Mouse (Mus musculus) kidney, postnatal 4 days (tissue): ENCODE data around the gene Pik3c2g.

Experiments
- DNase-seq, 2 experiments: peaks; one replicate each; pipeline ENCODE4 v3.0.0; 2021; ENCODE audit warnings: mixed read lengths in 2 of 2

Gene Pik3c2g

DNA sequence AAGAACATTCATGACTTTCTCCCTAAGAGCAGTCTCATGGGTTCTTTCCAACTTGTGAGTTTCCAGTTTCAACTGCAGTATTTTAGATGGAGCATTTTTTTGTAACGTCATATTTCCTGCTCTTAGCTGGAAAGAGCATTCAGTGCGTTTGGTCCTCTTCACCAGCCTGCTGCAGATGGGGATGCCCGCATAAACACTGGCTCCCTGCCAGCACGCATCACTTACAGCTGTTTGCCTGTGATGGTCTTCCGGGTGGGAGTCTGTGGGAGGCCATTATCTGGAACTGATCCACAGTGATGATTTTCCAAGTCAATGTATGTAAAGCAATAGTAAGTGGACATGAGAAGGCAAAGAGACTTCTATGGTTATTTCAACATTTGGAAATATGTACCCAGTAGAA, 151.3 kb downstream of the Pik3c2g start:
- DNase-seq = peak in 1 of 2 experiments; percentile 8

DNA sequence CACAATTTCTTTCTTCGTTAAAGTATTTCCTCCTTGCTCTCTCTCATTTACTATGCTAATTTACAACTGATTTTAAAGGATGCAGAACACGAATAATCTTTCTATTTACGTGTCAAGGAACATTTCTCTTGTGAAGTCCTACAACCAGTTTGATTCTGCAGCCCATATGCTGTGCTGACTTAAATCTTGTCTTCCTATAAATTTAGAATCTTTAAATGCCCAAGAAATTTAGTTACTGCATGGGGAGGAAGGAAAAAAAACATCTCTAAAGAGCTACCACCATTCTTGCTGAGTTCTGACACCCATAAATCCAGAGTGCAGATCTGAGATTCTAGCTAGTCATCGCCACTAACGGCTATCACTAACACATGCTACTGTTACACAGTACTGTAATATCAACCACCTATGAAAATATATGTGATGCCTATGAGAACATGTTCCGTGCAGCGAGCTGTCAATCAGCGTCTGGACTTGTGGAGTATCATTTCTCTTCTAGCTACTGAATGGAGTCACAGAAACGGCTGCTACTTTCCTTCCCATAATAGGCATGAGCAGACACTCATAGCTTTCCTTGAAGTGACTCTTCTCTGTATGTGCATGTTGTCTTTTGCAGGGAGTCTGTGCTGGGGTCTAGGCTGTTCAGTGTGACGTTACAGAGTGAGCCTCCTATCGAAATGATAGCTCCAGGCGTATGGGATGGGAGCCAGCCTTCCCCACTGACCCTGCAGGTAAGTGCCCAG, 155.8 kb downstream of the Pik3c2g start:
- no peak for DNase-seq

- DNase-seq = no peak
Observed at GRCm38 (mm10) chr6:139746758-139747479, 159.9 kb downstream of the Pik3c2g start.

DNA sequence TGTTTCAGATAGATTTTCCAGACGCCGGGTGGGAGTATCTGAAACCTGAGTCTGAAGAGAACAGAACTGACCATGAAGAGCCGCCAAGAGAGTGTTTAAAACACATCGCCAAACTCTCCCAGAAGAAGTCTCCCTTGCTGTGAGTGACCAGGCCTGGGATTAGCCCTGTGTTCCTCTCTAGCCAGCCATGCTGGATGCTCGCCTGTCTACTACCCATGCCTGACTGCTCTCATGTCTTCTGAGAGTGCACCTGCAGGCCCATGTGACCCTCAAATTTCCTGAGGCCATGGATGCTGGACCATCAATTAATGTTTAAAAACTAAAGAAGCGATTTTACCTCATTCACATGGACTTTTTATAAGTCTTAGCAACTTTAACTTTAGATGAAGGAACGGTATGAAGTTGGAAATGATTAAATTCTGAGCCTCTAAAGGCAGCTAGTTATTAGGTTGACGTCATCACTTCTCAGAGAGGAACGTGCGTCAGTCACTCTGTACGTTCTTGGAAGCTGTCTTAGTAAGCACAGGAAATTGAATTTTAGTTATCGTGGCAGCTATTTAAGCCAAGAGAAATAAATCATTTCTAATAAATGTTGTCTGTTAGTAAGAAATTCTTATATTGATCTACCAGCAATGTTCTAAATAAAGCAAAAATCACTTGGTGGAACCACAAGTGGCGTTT, 161.2 kb downstream of the Pik3c2g start:
- no peak for DNase-seq

DNA sequence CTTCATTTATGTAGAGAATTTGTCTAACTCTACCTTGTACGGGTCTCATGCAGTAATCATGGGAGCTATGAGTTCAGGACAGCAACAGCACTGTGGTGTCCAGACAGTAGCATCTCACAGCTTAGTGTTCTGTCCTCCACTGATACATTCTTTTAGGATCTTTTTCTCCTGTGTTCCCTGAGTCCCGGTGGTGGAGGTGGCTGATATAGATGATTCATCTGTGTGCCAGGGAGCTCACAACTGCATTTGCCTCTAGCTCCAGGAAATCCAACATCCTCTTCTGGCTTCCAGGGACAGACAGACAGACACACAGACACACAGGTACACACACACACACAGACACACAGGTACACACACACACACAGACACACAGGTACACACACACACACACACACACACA, 163.6 kb downstream of the Pik3c2g start:
- no peak for DNase-seq

GRCm38 (mm10) chr6:139751022-139751421, 164.0 kb downstream of the Pik3c2g start:
- DNase-seq = no peak

DNA sequence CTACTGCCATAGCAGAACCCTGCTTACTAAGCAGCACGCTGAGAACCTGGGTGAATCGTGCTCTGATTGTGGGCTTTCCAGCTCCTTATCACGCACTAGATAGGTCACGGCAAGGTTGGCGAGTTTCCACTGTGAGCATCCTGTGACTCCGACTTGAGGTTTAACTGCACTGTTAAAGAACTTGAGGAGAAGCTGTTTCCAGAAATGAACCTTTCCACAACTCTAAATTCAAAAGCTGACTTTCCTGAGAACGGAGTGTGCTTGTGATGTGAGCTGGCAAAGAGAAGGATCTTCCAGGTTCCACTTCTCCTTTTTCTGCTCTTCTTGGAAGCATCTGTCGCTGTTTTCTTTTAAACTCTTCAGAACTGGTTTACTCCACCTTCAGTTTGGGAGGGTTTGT, 170.9 kb downstream of the Pik3c2g start:
- no peak for DNase-seq

GRCm38 (mm10) chr6:139760978-139761377, 174.0 kb downstream of the Pik3c2g start:
- DNase-seq = no peak

GRCm38 (mm10) chr6:139764398-139764797, 177.4 kb downstream of the Pik3c2g start:
- no peak for DNase-seq

GRCm38 (mm10) chr6:139769744-139770473, 182.9 kb downstream of the Pik3c2g start:
- DNase-seq = no peak

DNA sequence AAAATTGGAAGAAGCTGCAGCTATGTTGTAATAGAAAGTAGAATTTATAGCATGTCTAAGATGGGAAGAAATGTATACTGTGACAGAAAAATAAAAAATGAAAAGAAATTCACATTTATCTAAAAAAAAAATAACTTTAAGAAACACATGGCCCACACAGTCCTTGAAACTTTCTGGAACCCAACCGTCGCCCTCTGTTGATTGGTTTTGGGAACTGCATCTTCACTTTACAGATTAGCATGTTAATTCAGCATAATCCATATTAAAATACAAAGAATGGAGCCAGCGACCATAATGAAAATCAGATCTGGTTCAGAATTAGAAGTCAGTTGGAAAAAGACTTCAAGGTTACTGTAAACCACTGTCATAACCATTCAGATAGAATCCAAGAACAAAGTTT, 183.5 kb downstream of the Pik3c2g start:
- no peak for DNase-seq

GRCm38 (mm10) chr6:139777576-139778282, 190.7 kb downstream of the Pik3c2g start:
- peak; percentile 42 to 48 for DNase-seq

DNA sequence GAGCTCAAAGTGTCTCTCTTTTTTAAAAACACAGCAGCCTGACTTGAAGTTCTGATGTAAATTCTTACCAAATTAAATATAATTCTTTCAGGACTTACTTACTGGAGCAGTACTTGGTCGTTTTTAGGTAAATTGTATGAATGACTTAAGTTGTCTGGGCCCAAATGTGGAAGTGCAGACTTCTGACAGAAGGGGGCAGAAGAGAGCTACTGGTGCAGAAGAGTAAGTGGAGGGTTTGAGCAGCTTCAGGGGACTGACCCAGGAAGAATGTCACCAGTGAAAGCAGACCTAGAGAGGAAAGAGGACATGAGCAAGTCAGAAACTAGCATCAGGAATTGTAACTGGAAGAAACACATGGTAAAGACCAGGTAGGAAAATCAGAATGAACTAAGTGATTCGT, 193.0 kb downstream of the Pik3c2g start:
- DNase-seq = peak; percentile 14 to 21

DNA sequence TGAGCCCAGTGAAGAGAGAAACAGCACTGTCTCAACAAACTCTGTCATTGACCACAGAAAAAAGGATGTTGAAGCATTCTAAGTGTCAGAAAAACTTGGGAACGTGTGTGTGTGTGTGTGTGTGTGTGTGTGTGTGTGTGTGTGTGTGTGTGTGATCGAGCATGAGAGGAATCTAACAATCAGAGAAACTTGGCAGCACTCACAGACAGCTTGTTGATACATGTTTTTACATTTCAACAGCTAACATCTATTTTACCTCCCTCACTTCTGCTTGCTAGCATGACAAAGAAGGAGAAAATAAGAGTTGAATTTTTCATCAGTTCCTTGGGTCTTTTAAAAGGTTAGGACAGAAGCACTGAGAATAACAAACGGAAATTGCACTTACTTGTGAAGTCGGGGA, 202.5 kb downstream of the Pik3c2g start:
- peak in 1 of 2 experiments; percentile 8 for DNase-seq

DNA sequence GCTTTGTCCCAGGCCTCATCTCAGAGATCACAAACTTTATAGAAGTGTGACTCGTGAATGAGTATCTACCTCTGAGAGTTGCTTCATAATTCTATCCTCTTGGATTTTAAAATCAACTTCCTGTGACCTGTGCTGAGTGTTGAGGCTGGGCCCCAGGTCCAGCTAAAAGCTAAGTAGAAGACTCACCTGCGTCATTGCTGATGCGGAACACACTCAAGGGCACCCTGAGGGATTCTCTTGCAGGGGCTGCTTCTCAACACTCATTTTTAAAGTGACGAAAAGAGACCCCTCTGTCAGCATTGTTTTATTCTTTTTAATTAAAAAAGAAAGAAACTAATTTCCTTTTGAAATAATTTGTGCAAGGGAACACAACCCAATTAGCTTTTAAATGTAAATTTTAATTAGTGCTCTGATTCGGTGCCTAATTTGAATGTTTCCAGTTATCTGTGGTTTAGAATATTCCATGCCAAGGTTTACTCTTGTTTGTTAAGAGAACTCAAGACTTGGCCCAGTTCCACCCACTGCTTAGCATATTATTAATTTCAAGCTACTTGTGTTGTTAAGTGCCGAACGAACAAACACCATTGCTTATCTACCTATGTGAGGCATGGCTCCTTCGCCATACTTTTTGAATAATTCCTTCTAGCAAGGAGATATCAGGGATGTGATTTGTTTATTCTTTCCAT, 212.7 kb downstream of the Pik3c2g start:
- DNase-seq = no peak

GRCm38 (mm10) chr6:139821916-139822315, 234.9 kb downstream of the Pik3c2g start:
- peak in 1 of 2 experiments; percentile 7 for DNase-seq

GRCm38 (mm10) chr6:139838239-139838638, 251.2 kb downstream of the Pik3c2g start:
- no peak for DNase-seq

DNA sequence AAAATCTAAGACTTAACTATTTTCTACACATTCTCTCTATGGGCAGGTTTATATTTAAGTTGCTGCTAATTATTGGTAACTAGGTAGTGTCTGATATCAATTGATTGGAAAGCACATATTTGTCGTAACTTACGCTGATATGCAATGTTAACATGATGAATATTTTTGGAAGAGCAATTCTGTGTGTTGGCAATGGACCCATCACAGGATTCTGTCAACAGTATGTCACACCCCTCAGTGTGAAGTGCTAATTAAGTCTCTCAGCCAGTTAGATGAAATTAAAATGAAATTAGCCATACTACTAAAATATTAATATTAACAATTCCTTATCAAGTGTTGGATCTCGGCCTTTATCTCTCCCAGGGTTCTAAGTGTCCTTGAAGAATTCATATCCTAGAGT, 251.7 kb downstream of the Pik3c2g start:
- DNase-seq = no peak

DNA sequence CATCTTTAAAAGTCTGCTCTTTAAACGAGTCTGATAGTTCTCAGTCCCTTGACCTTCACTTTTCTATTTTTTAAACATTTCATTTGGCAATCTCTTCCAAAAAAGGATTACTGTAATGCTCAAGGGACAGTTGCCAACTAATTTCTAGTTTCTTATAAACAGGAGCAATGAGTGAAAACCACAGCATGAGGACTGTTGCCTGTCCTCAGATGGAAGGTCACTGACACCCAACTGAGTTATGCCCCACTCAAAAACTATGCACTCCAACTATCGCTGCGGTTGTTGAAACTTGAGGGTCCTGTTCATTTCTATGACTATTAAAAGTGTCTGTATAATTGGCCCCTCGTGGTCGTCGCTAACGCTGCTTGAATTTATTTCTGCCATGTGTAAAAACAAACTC, 252.9 kb downstream of the Pik3c2g start:
- DNase-seq = no peak

DNA sequence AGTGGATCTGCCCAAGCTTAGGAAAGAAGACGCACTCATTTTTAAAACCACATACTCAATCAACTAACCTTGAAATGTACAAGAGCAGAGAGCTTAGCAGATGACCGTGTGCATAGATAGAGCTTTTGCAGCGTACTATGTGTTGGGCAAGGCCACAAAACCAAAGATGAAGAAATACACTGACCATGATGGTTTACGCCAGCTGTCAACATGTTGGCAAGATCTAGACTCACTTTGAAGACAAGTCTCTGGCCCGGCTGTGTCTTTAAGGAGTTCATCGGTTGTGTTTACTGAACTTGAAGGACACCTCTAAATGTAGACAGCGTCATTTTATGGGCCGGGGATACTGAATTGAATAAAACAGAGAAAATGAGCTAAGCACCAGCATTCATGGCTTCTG, 254.3 kb downstream of the Pik3c2g start:
- no peak for DNase-seq

DNA sequence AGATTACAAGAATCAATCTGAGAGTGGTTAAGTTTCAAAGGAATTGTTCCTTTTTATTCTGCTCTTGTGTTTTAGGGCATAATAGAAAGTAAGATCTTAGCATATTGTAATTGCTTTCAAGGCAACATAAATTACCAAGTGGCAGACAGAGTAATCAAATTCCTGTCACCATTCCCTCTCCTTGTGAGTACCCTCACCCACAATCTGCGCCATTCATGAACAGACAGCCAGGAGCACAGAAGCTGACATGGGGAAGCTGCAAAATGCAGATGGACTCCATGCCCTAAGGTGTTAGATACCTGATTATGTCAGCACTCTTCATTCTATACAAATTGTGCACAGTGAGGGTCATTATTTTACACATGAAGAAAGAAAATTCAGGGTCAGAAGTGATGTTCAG, 255.6 kb downstream of the Pik3c2g start:
- no peak for DNase-seq

GRCm38 (mm10) chr6:139843531-139843930, 256.5 kb downstream of the Pik3c2g start:
- DNase-seq = no peak
